Comparison of ENCODE assay signal across 23 mouse cellular contexts in genomic region chr4:99304793-99305192, GRCm38 (mm10). TPM values are rescaled to one million over a fixed set of nuclear protein-coding genes. Genes with fewer than 3 reads are reported as not detected.
"Had no signal": no experiment of that assay in that cellular context is flagged by ENCODE, and none has a peak within 500 bp of the region (broad histone marks: within the 10 kb centered on the region; RNA-seq: fewer than 3 reads in every experiment).

No protein-coding gene starts in this region.

- H3K4me3 ChIP-seq: heart, adult 2 months; heart, embryonic 13.5 days; heart, embryonic 15.5 days; hindbrain, embryonic 13.5 days; hindbrain, embryonic 15.5 days; layer of hippocampus, adult 2 months; left cerebral cortex, adult 2 months; limb, embryonic 15.5 days; liver, embryonic 12.5 days had no signal

- DNase-seq: gastrocnemius, postnatal 14 days; gastrocnemius, postnatal 36 days; heart, adult 2 months; heart, postnatal 14 days; heart, postnatal 36 days; kidney, adult 11 months; kidney, adult 2 months; kidney, postnatal 10 days; kidney, postnatal 25 days; kidney, postnatal 4 days had no signal

- H3K4me1 ChIP-seq: heart, embryonic 13.5 days; heart, embryonic 15.5 days; hindbrain, embryonic 13.5 days; hindbrain, embryonic 15.5 days; liver, embryonic 12.5 days had no signal

- H3K27me3 ChIP-seq: heart, embryonic 13.5 days; heart, embryonic 15.5 days; hindbrain, embryonic 15.5 days; liver, embryonic 12.5 days had no signal

- H3K9ac ChIP-seq: heart, embryonic 13.5 days; heart, embryonic 15.5 days; hindbrain, embryonic 13.5 days; hindbrain, embryonic 15.5 days; limb, embryonic 15.5 days; liver, embryonic 12.5 days; liver, embryonic 14.5 days had no signal

- H3K27ac ChIP-seq: heart, adult 2 months; heart, embryonic 13.5 days; heart, embryonic 15.5 days; hindbrain, embryonic 13.5 days; hindbrain, embryonic 15.5 days; hindbrain, postnatal 0 days; layer of hippocampus, adult 2 months; left cerebral cortex, adult 2 months; limb, embryonic 15.5 days; liver, embryonic 12.5 days; liver, embryonic 14.5 days had no signal

- H3K9me3 ChIP-seq: heart, embryonic 13.5 days; heart, embryonic 15.5 days; limb, embryonic 15.5 days; liver, embryonic 12.5 days had no signal

- ATAC-seq: hindbrain, postnatal 0 days; intestine, embryonic 16.5 days; liver, embryonic 12.5 days had no signal

- H3K36me3 ChIP-seq: heart, embryonic 13.5 days; heart, embryonic 15.5 days; hindbrain, embryonic 13.5 days; hindbrain, embryonic 15.5 days; limb, embryonic 15.5 days; liver, embryonic 12.5 days had no signal

- H3K4me2 ChIP-seq: heart, embryonic 11.5 days; heart, embryonic 13.5 days; heart, embryonic 15.5 days; hindbrain, embryonic 13.5 days; hindbrain, embryonic 15.5 days; limb, embryonic 15.5 days; liver, embryonic 12.5 days had no signal

RNA-seq across cellular contexts. Expression of gene Gm12689, which starts 9.1 kb away (rescaled TPM):
- polyA plus RNA-seq: heart, embryonic 15.5 days; heart, postnatal 0 days had no signal
